Mouse (Mus musculus): ENCODE measurements around the gene 4933416C03Rik.

The 4933416C03Rik gene

GRCm38 (mm10) chr10:116078636-116079035 is 35.1 kb downstream of the 4933416C03Rik start:
- no peak for DNase-seq

GRCm38 (mm10) chr10:116075954-116076353 is 37.8 kb downstream of the 4933416C03Rik start:
- DNase-seq, result no peak
